Mouse (Mus musculus): ENCODE measurements around the gene Dytn.

The Dytn gene

DNA sequence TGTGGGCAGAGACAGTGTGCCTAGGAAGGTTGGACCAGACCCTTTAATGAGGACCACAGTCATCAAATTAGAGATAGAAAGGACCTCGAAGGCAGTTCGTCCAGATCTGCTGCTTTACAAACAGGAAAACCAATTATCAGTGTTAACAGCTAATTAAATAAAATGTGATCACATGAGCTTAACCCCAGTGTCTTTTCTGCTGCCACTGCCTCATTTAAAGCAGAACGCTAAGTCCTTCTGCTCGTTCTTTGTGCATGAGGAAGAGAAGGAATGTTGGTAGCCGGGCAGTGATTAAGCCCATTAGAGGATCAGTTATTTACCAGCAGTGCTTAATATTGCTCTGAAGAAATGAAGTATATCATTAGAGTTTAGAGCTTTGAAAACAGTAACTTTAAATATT lies 109.9 kb downstream of the Dytn start:
- no peak for DNase-seq (ENCODE audit: low spot score)

DNA sequence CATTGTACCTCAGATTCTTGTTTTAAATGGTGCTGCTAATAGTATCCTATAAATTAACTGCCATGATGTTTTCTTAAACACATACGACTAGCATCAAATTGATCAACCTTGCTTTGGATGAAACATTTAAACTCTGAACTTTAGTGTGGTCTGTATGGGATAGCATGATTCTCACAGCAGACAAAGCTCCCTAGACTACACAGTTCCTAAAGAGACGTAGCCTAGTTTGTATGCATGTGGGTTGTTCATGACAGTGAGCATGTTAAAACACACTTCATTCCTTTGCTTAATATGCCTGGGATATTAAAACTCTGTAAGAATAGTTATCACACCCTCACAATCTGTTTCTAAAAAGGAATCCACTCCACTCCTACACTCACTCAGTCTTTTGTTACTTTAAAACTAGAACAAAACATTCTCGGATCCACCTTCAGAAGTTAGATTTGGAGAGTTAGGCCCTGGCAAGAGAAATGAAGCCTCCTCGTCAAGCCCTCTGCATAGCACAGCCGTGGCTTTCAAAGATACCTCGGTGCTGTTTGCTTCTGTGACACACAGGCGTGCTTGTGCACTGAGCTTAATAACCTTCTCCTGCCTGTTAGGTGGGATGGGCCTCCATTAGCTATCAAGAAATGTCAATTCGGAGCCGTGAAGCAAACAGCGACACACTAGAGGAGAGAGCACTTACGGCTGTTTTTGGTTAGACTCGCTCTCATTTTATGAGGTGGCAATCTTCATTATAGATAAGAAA lies 112.7 kb downstream of the Dytn start:
- no peak for DNase-seq (ENCODE audit: low spot score)

DNA sequence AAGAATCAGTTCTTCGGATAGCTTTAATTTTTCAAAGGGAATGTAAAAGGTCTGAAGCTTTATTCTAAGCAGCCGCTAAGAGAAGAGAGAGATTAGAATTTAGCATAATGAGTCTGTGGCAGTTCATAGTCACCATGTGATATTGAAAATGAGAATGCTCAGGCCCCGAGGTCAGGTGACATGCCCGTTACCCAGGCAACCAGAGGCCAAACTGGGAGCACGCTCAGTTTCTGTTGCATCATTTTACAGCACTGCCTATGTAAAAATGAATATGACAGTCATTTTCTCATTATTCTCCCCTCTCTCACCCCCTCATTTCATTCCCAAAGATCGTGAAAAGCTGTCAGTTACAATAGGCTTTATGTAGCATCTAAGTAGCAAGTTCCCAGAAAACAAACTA lies 113.3 kb downstream of the Dytn start:
- DNase-seq (ENCODE audit: low spot score): no peak

All from testis, postnatal 14 days (tissue).